Mouse (Mus musculus): ENCODE measurements around the gene Snrnp200. TPM values are rescaled to one million over a fixed set of nuclear protein-coding genes. Genes with fewer than 3 reads are reported as not detected.
"Not testable (repeated sequence)": the region's sequence is repeated elsewhere in the genome, so short reads cannot be mapped to it uniquely, and the experiment has no call there.

The Snrnp200 gene
- polyA plus RNA-seq, 1 experiment from 2014 or later, result 51.0 TPM

DNA sequence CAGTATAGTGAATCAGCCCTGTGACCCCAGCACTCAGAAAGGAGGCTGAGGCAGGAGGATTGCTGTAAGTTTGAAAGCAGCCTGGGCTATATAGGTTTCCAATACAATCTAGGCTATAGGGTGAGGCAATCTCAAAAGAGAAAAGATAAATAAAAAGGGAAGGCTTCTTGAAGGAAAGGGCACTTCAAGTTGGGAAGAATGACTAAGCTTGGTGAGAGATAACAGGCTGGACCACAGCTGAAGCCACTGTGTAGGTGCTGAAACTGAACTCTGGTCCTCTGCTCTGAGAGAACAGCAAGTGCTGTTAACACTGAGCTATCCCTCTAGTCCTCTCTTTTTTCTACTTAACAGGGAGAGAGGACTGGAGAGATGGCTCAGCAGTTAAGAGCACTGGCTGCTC is 54.3 kb downstream of the Snrnp200 start:
- H3K4me1 ChIP-seq (replicated peaks), result no peaks in the 10 kb centered on the region
- H3K27me3 ChIP-seq, result no peaks in the 10 kb centered on the region
- no peak overlapping the region for H3K27ac ChIP-seq
- ATAC-seq (ENCODE audit: low FRiP score), result no peak
- no peak overlapping the region for H3K4me2 ChIP-seq
- H3K9ac ChIP-seq, result no peak overlapping the region
- no peaks in the 10 kb centered on the region for H3K9me3 ChIP-seq
- peaks cover 30% of the 10 kb centered on the region for H3K36me3 ChIP-seq
- H3K4me3 ChIP-seq, result no peak overlapping the region

DNA sequence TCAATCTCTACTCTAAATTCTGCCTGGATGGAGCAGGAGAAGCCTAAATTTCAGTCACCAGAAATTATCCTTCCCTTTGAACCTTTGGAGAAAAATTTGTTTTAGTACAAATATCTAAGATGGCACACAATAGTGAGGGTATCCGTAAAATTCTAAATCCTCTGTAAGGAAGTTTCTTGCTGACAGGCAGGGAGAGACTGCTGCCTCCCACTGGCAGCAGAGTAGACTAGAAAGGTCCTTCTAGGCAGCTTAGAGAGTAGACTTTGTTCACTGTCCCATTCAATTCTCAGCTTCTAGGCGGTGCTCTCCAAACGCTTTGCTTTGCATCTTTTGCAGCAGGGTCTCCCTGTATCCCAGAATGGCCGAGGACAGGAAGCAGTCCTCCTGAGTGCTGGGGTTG is 59.7 kb downstream of the Snrnp200 start:
- Histone ChIP-seq H3K9ac (no peak overlapping the region), H3K9me3 (no peaks in the 10 kb centered on the region), H3K4me3 (no peak overlapping the region), H3K4me1 (replicated peaks) (peaks cover 16% of the 10 kb centered on the region), H3K27ac (no peak overlapping the region), H3K4me2 (no peak overlapping the region), H3K27me3 (no peaks in the 10 kb centered on the region), H3K36me3 (no peaks in the 10 kb centered on the region)
- no peak for ATAC-seq (ENCODE audit: low FRiP score)
- WGBS, result 41% methylated on average over 4 of the region's 4 CpGs

DNA sequence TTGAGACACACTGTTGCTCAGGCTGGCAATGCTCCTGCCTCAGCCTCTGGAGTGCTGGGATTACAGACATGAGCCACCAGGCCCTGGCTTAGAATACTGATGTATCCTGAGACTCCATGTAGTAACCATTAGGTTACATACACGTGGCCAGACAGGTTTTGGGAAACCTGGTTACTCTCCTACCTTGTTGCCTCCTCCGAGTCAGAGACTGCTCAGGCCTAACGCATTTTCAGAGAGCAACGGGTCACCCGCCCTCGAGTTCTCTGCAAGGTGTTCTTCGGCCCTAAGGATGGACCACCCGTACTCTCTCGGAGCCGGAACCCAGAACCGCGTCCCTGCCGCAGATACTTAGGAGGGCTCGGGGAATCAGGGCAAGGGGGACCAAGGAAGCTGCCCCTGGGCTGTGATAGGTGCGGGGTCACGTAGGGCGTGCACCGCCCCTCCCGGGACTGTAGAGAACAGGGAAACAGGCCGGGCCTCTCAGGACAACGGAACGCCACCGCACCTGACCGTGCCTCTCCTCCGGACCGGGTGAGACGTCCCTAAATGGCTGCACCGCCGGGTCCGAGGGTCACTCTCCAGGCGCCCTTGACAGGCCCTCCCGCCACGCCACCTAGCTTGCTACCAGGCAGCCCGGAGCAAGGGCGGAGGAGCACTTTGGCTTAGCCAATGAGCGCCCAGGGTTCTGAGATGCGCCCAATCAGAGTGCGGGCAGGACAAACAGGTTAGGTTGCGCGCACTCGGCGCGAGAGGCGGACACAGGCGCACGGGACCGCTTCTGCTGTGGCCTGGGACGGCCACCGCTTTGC is 61.5 kb downstream of the Snrnp200 start, which contains the start of gene Stard7:
Gene Stard7, plus strand, starts transcription at position 728 of the 809 bp plus-strand sequence.
- under 1% methylated on average over 49 of the region's 49 CpGs for WGBS
- Histone ChIP-seq H3K36me3 (no peaks in the 10 kb centered on the region), H3K4me3 (peak within 1 kb of the TSS; percentile 92), H3K4me2 (peak within 1 kb of the TSS; percentile 80), H3K27me3 (no peaks in the 10 kb centered on the region), H3K4me1 (replicated peaks) (peaks cover 24% of the 10 kb centered on the region), H3K27ac (peak within 1 kb of the TSS; percentile 96), H3K9ac (peak within 1 kb of the TSS; percentile 92), H3K9me3 (no peaks in the 10 kb centered on the region)
- peak; percentile 99 for ATAC-seq (ENCODE audit: low FRiP score)

DNA sequence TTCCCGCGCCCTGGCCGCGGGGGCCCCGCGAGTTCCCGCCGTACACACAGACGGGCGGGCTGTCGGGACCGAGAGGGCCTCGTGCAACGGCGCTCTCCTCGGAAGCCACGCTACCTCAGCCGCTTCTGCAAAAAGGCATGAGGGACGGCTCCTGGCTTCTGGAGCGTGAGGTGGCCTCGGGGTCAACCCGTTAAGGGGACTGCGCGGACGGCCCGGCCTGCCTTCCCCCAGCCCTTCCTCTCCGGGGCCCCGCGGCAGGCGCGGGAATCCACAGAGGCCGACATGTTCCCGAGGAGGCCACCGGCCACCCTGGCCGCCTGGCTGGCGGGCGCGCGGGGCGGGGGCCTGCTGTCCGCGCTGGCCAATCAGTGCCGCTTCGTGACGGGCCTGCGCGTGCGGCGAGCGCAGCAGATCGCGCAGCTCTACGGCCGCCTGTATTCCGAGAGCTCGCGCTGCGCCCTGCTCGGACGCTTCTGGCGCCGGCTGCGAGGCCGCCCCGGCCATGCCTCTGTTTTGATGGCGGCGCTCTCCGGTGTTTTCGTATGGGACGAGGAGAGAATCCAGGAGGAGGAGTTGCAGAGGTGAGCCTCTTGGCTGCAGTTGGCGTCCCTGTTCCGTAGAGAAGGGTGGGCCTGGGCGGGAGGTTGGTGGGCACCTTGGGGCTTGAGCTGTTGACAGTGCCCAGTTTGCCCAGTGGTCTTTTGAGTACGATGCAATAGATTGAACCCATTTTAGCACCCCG is 62.3 kb downstream of the Snrnp200 start:
- peak overlapping the region; percentile 96 for H3K27ac ChIP-seq

DNA sequence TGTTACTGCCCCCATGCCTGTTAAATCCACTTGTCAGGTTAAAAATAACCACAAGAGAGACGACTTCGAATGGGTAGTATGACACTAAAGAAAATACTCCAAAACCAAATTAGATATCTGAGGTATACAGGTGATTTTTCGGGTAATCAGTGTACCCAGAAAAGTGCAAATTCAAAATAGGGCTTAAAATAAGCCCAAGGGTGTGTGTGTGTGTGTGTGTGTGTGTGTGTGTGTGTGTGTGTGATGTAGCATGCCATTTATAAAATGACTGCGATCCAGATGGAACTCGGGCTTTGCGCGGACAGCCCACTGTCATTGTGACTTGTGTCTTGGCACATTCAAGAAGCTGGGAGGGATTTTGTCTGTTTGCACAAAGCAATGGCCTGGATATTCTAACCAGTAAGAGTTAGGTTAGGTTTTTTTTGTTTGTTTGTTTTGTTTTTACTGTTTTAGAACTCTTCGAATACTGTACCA is 62.9 kb downstream of the Snrnp200 start:
- Histone ChIP-seq H3K27ac (peak overlapping the region; percentile 96), H3K36me3 (no peaks in the 10 kb centered on the region), H3K4me2 (peak overlapping the region; percentile 80), H3K4me3 (peak overlapping the region; percentile 92), H3K4me1 (replicated peaks) (peaks cover 34% of the 10 kb centered on the region), H3K27me3 (no peaks in the 10 kb centered on the region), H3K9ac (peak overlapping the region; percentile 92), H3K9me3 (no peaks in the 10 kb centered on the region)
- no peak for ATAC-seq (ENCODE audit: low FRiP score)
- WGBS, result 12% methylated on average over 8 of the region's 8 CpGs

More for the DNA sequence above, 62.3 kb downstream of the Snrnp200 start:
- Histone ChIP-seq H3K4me3 (peak overlapping the region; percentile 92), H3K27me3 (no peaks in the 10 kb centered on the region), H3K4me1 (replicated peaks) (peaks cover 31% of the 10 kb centered on the region), H3K4me2 (peak overlapping the region; percentile 80), H3K9me3 (no peaks in the 10 kb centered on the region), H3K36me3 (no peaks in the 10 kb centered on the region), H3K9ac (peak overlapping the region; percentile 92)
- ATAC-seq (ENCODE audit: low FRiP score), result peak; percentile 97
- under 1% methylated on average over 69 of the region's 75 CpGs for WGBS

DNA sequence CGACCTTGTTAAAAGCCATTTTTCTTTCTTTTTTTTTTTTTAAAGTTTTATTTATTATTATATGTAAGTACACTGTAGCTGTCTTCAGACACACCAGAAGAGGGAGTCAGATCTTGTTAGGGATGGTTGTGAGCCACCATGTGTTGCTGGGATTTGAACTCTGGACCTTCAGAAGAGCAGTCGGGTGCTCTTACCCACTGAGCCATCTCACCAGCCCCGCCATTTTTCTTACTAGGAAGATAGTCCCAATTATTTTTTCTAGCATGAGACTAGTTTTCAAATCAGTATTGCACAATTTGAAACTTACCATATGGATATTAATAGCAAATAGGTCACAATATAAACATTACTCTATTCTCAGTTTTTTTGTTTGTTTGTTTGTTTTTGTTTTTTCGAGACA is 63.9 kb downstream of the Snrnp200 start:
- Histone ChIP-seq H3K4me3 (peak overlapping the region; percentile 92; the same call in 1 of the 2 replicates), H3K4me2 (peak overlapping the region; percentile 80), H3K4me1 (replicated peaks) (peaks cover 35% of the 10 kb centered on the region)
- not testable (repeated sequence) for H3K36me3 ChIP-seq; H3K9ac ChIP-seq; ATAC-seq (ENCODE audit: low FRiP score); H3K27ac ChIP-seq; H3K27me3 ChIP-seq; H3K9me3 ChIP-seq
- 90% methylated on average over 4 of the region's 4 CpGs for WGBS

DNA sequence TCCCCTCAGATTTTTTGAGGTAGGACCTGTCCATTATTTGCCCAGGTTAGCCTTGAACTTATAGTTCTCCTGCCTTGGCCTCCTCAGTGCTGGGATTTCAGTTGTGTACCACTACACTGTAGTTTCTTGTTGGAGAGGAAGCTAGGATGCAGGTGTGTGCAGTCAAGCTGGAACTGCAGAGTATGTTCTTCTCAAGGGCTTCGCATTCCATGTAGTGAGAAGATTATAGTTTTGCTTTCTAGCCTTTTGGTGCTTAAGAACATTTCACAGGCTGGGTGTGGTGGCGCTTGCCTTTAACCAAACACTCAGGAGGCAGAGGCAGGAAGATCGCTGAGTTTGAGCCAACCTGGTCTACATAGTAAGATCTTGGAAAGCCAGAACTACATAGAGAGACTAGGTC is 64.6 kb downstream of the Snrnp200 start:
- no peak overlapping the region for H3K9ac ChIP-seq
- WGBS, result 99% methylated on average over 3 of the region's 3 CpGs
- no peak overlapping the region for H3K4me2 ChIP-seq
- H3K4me1 ChIP-seq (replicated peaks), result peaks cover 35% of the 10 kb centered on the region
- H3K36me3 ChIP-seq, result no peaks in the 10 kb centered on the region
- H3K27ac ChIP-seq, result no peak overlapping the region
- no peaks in the 10 kb centered on the region for H3K27me3 ChIP-seq
- no peaks in the 10 kb centered on the region for H3K9me3 ChIP-seq
- ATAC-seq (ENCODE audit: low FRiP score), result no peak
- no peak overlapping the region for H3K4me3 ChIP-seq

DNA sequence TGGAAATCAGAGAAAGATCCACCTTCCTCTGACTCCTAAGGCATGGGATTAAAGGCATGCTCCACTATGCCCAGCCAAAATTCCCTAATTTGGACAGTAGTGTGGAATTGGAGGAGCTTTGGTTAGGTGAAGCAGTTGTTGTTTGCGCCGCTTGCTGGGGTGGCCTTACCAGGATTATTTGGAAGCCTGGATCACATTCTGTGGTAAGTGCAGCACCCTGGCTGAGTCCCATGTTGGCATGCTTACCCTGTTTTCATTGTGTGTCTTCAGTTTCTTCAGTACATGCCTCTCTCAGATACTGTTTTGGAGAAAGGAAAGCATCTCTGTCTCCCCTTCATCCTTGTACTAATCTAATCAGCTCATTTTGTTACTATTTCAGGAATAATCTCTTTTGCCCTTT is 66.4 kb downstream of the Snrnp200 start:
- H3K4me2 ChIP-seq, result no peak overlapping the region
- H3K4me1 ChIP-seq (replicated peaks), result peaks cover 35% of the 10 kb centered on the region
- no peak overlapping the region for H3K4me3 ChIP-seq
- no peak overlapping the region; the same call in 1 of the 2 replicates for H3K9ac ChIP-seq
- 92% methylated on average over 2 of the region's 2 CpGs for WGBS
- no peak for ATAC-seq (ENCODE audit: low FRiP score)
- H3K9me3 ChIP-seq, result no peaks in the 10 kb centered on the region
- no peaks in the 10 kb centered on the region for H3K36me3 ChIP-seq
- no peak overlapping the region for H3K27ac ChIP-seq
- H3K27me3 ChIP-seq, result no peaks in the 10 kb centered on the region

DNA sequence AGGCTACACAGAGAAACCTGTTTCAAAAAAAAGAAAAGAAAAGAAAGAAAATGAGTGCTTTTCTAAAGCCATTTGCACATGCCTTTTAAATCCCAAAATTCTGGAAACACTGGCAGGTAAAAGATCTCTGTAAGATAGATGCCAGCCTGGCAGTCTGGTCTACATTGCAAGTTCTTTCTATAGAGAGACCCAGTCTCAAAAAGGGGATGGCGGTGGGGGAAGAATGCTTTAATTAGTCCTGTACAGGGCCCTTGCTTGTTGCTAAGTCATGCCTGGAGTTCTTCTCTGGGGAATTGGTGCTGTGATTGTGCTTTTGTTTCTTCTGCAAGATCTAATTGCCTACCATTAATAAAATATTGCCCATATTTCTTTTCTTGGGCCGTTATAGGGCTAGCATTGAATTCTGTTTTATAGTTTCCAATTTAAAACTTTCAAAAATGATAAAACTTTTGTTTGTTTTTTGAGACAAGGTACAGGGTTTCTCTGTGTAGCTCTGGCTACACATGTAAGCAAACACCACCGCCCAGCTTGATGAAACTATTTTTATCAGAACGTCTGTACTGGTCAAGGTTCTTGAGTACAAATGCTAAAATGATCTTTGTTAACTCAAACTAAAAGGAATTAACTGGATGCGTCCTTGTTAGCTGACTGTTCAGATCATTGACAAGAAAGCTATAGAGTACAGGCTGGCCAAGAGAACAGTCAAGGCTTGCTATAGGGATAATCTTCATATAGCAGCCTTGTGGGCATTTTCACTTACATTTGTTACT is 67.5 kb downstream of the Snrnp200 start:
- H3K27ac ChIP-seq, result no peak overlapping the region; the same call in 1 of the 2 replicates
- WGBS, result 80% methylated on average over 5 of the region's 5 CpGs
- H3K27me3 ChIP-seq, result no peaks in the 10 kb centered on the region
- no peak overlapping the region for H3K9ac ChIP-seq
- no peaks in the 10 kb centered on the region for H3K36me3 ChIP-seq
- no peak for ATAC-seq (ENCODE audit: low FRiP score)
- H3K4me3 ChIP-seq, result no peak overlapping the region
- peaks cover 35% of the 10 kb centered on the region for H3K4me1 ChIP-seq (replicated peaks)
- H3K9me3 ChIP-seq, result no peaks in the 10 kb centered on the region
- no peak overlapping the region for H3K4me2 ChIP-seq

DNA sequence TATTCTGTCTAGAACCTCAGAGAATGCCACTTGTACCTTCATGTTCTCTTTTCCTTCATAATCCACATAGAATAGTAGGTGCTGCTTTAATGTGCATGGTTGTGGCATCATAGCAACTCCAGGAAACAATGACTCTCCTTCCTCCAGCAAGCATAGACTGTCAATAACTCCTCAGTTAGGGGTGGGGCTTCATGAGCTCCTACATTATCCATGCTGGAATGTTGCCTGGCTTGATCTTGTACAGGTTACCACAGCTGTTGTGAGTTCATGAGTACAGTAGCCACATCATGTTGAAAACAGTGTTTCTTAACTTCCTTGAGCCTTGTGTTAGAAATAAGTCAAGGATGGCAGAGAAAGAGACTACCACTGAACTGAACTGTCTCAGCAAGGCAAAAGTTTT is 70.0 kb downstream of the Snrnp200 start:
- H3K36me3 ChIP-seq, result no peaks in the 10 kb centered on the region
- H3K27ac ChIP-seq, result no peak overlapping the region
- H3K4me3 ChIP-seq, result no peak overlapping the region
- H3K4me2 ChIP-seq, result no peak overlapping the region
- no peak overlapping the region for H3K9ac ChIP-seq
- H3K9me3 ChIP-seq, result no peaks in the 10 kb centered on the region
- no peaks in the 10 kb centered on the region for H3K27me3 ChIP-seq
- peaks cover 16% of the 10 kb centered on the region for H3K4me1 ChIP-seq (replicated peaks)
- ATAC-seq (ENCODE audit: low FRiP score), result no peak

Measured in hindbrain, embryonic 13.5 days (tissue).